Mouse (Mus musculus) hindbrain, embryonic 11.5 days (tissue): ENCODE data around the gene Gm45213. TPM values are rescaled to one million over a fixed set of nuclear protein-coding genes. Genes with fewer than 3 reads are reported as not detected.
"Not testable (repeated sequence)": the region's sequence is repeated elsewhere in the genome, so short reads cannot be mapped to it uniquely, and the experiment has no call there.

Source experiments
- ATAC-seq: fragments of 200-750 bp; cut with Nextera tagmentation; 2 replicates; pipeline ENCODE4 v1.8.0; 2017; ENCODE audit warnings: mild to moderate bottlenecking, moderate TSS enrichment, moderate library complexity; ENCODE audit not compliant: low FRiP score
- DNase-seq: peaks from one replicate; pipeline ENCODE4 v3.0.0-alpha.2; 2015; ENCODE audit warnings: low spot score
- H3K27ac ChIP-seq: fragments of 300-500 bp; sonication (generic); 2 replicates; pipeline ENCODE4 v1.5.1; 2014; ENCODE audit warnings: mild to moderate bottlenecking, low read depth, low read length
- H3K27me3 ChIP-seq: fragments of 300-500 bp; sonication (generic); 2 replicates; pipeline ENCODE4 v1.6.1; 2014; ENCODE audit warnings: mild to moderate bottlenecking, low read length, moderate library complexity, mixed read lengths; ENCODE audit not compliant: control insufficient read depth, insufficient read depth
- H3K36me3 ChIP-seq: fragments of 300-500 bp; sonication (generic); 2 replicates; pipeline ENCODE4 v1.6.1; 2014; ENCODE audit warnings: mild to moderate bottlenecking, low read length, moderate library complexity, mixed read lengths; ENCODE audit not compliant: control insufficient read depth, insufficient read depth
- H3K4me1 ChIP-seq: fragments of 300-500 bp; sonication (generic); replicated peaks from 2 replicates; pipeline ENCODE4 v1.6.1; 2014; ENCODE audit warnings: low read length, mixed read lengths; ENCODE audit not compliant: control insufficient read depth, insufficient read depth
- H3K4me2 ChIP-seq: fragments of 300-500 bp; sonication (generic); replicated peaks from 2 replicates; pipeline ENCODE4 v1.6.1; 2014; ENCODE audit warnings: mild to moderate bottlenecking, low read depth, low read length
- H3K4me3 ChIP-seq: fragments of 300-500 bp; sonication (generic); 2 replicates; pipeline ENCODE4 v1.5.1; 2014; ENCODE audit warnings: low read depth, low read length
- H3K9ac ChIP-seq: fragments of 300-500 bp; sonication (generic); 2 replicates; pipeline ENCODE4 v1.6.1; 2014; ENCODE audit warnings: low read depth, low read length
- H3K9me3 ChIP-seq: fragments of 300-500 bp; sonication (generic); 2 replicates; pipeline ENCODE4 v1.6.1; 2016; ENCODE audit warnings: low read length; ENCODE audit not compliant: control insufficient read depth
- WGBS: fragments of 180-500 bp; shearing (Covaris S2); extraction: QIAGEN DNeasy Blood & Tissue Kit; methylation state at CpG from one replicate; pipeline ENCODE4 v1.1.7; 2014; 5-methylcytosine and 5-hydroxymethylcytosine counted together
- polyA plus RNA-seq: library from polyadenylated mRNA; unstranded; fragments of >200 nt; fragmentation: Nextera tagmentation; extraction: Ambion mirVana; gene quantifications from 2 replicates; pipeline ENCODE4 v1.2.1, GENCODE M21; 2014

Gene Gm45213
- polyA plus RNA-seq, 1 experiment from 2014 or later: not detected

- H3K4me2 ChIP-seq: no peak overlapping the region
- H3K4me3 ChIP-seq: no peak overlapping the region
- no peaks in the 10 kb centered on the region for H3K36me3 ChIP-seq
- 0 out of 2 replicates have a peak, but pooled peaks cover 2% of the 10 kb centered on the region for H3K27me3 ChIP-seq
- WGBS: 51% methylated on average over 17 of the region's 17 CpGs
- ATAC-seq (no peak), DNase-seq (no peak)
- H3K9ac ChIP-seq: no peak overlapping the region
- no peak overlapping the region for H3K27ac ChIP-seq
- H3K4me1 ChIP-seq: 0 out of 2 replicates have a peak, but pooled peaks cover 2% of the 10 kb centered on the region
- no peaks in the 10 kb centered on the region for H3K9me3 ChIP-seq
Measured at GRCm38 (mm10) chr7:66046921-66047918, 3.8 kb downstream of the Gm45213 start.

DNA sequence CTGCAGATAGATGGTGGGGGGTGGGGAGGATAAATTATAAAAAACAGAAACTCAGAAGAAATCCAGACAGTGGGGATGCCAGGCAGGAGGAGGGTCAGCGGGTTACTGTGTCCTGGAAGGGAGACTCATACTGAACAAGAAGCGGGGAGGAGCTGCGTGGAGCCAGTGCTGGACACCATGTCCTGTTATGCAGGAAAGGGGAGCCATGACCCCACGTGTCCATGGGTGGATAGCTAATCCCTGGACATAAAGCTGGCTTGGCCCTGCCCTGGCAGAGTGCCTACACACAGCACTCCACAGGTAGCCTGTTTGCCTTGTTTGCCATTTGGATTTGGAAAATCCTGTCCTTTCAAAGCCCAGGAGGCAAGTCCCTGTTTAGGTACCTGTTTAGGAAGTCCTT is 4.6 kb downstream of the Gm45213 start:
- H3K9me3 ChIP-seq: no peaks in the 10 kb centered on the region; the same call in 1 of the 2 replicates
- ATAC-seq (no peak), DNase-seq (no peak)
- H3K9ac ChIP-seq: no peak overlapping the region
- H3K4me3 ChIP-seq: no peak overlapping the region
- H3K4me1 ChIP-seq: 0 out of 2 replicates have a peak, but pooled peaks cover 2% of the 10 kb centered on the region
- 74% methylated on average over 4 of the region's 4 CpGs for WGBS
- H3K4me2 ChIP-seq: no peak overlapping the region
- H3K36me3 ChIP-seq: no peaks in the 10 kb centered on the region
- 0 out of 2 replicates have a peak, but pooled peaks cover 2% of the 10 kb centered on the region for H3K27me3 ChIP-seq
- no peak overlapping the region for H3K27ac ChIP-seq

- Histone ChIP-seq H3K4me2 (no peak overlapping the region), H3K9me3 (no peaks in the 10 kb centered on the region; the same call in 1 of the 2 replicates), H3K36me3 (no peaks in the 10 kb centered on the region), H3K27me3 (0 out of 2 replicates have a peak, but pooled peaks cover 2% of the 10 kb centered on the region), H3K9ac (no peak overlapping the region), H3K4me3 (no peak overlapping the region), H3K4me1 (0 out of 2 replicates have a peak, but pooled peaks cover 2% of the 10 kb centered on the region), H3K27ac (no peak overlapping the region)
- ATAC-seq (no peak), DNase-seq (no peak)
- 83% methylated on average over 12 of the region's 12 CpGs for WGBS
Measured at GRCm38 (mm10) chr7:66048446-66049230, 5.2 kb downstream of the Gm45213 start.

- no peaks in the 10 kb centered on the region for H3K36me3 ChIP-seq
- H3K27ac ChIP-seq: no peak overlapping the region
- no peaks in the 10 kb centered on the region for H3K27me3 ChIP-seq
- no peak overlapping the region for H3K9ac ChIP-seq
- no peaks in the 10 kb centered on the region; the same call in 1 of the 2 replicates for H3K9me3 ChIP-seq
- ATAC-seq (no peak), DNase-seq (no peak)
- H3K4me3 ChIP-seq: no peak overlapping the region
- no peak overlapping the region for H3K4me2 ChIP-seq
- 88% methylated on average over 4 of the region's 4 CpGs for WGBS
- no peaks in the 10 kb centered on the region for H3K4me1 ChIP-seq
Measured at GRCm38 (mm10) chr7:66053946-66054483, 10.6 kb downstream of the Gm45213 start.

- not testable (repeated sequence) for H3K4me1 ChIP-seq, H3K27ac ChIP-seq, H3K9ac ChIP-seq, H3K4me3 ChIP-seq, H3K36me3 ChIP-seq, H3K9me3 ChIP-seq, H3K4me2 ChIP-seq, H3K27me3 ChIP-seq, ATAC-seq
- DNase-seq: peak; percentile 64
- 15% methylated on average over 2 of the region's 2 CpGs for WGBS
Measured at GRCm38 (mm10) chr7:66055356-66055755, 12.0 kb downstream of the Gm45213 start.

DNA sequence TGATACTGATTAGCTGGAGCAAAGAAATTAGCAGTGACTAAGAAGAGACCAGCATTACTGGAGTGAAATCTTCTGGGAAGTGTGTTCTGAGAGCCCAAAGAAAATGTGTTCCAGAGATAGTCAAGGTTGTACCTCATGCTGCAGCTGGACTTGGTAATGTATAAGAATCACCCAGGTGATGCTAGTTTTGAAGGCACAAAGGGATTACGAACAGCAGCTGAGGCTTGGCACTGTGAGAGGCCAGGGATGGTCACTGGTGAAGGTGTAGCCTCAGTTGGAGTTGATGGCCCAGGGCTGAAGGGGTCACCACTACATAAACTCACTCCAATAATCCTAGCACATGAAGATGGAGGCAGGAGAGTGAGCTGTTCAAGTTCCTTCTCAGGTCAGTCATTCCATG is 15.3 kb downstream of the Gm45213 start, which contains the start of gene Snrpa1:
Gene Snrpa1, plus strand, starts transcription at position 301 of the 400 bp plus-strand sequence.
- H3K4me2 ChIP-seq: peak within 1 kb of the TSS; percentile 75
- H3K4me1 ChIP-seq: no peaks in the 10 kb centered on the region; the same call in 1 of the 2 replicates
- no peaks in the 10 kb centered on the region for H3K36me3 ChIP-seq
- ATAC-seq (no peak), DNase-seq (no peak)
- WGBS: 88% methylated on average over 1 of the region's 1 CpGs
- H3K27me3 ChIP-seq: no peaks in the 10 kb centered on the region
- peak within 1 kb of the TSS; percentile 97 for H3K4me3 ChIP-seq
- no peak within 1 kb of the TSS for H3K27ac ChIP-seq
- H3K9ac ChIP-seq: peak within 1 kb of the TSS; percentile 86
- no peaks in the 10 kb centered on the region for H3K9me3 ChIP-seq

- Histone ChIP-seq H3K9ac (peak overlapping the region; percentile 86), H3K36me3 (no peaks in the 10 kb centered on the region), H3K9me3 (no peaks in the 10 kb centered on the region), H3K4me2 (peak overlapping the region; percentile 75), H3K27me3 (no peaks in the 10 kb centered on the region), H3K4me3 (peak overlapping the region; percentile 97), H3K4me1 (no peaks in the 10 kb centered on the region; the same call in 1 of the 2 replicates), H3K27ac (peak overlapping the region; percentile 53)
- under 1% methylated on average over 63 of the region's 64 CpGs for WGBS
- ATAC-seq (peak; percentile 93), DNase-seq (peak; percentile 91)
Measured at GRCm38 (mm10) chr7:66060066-66060956, 16.9 kb downstream of the Gm45213 start.
